Mouse (Mus musculus): ENCODE measurements around the gene Pkp4. TPM values are rescaled to one million over a fixed set of nuclear protein-coding genes. Genes with fewer than 3 reads are reported as not detected.

Pkp4 gene
- total RNA-seq, 2 experiments from 2014 or later, result 10.1 to 19.9 TPM

DNA sequence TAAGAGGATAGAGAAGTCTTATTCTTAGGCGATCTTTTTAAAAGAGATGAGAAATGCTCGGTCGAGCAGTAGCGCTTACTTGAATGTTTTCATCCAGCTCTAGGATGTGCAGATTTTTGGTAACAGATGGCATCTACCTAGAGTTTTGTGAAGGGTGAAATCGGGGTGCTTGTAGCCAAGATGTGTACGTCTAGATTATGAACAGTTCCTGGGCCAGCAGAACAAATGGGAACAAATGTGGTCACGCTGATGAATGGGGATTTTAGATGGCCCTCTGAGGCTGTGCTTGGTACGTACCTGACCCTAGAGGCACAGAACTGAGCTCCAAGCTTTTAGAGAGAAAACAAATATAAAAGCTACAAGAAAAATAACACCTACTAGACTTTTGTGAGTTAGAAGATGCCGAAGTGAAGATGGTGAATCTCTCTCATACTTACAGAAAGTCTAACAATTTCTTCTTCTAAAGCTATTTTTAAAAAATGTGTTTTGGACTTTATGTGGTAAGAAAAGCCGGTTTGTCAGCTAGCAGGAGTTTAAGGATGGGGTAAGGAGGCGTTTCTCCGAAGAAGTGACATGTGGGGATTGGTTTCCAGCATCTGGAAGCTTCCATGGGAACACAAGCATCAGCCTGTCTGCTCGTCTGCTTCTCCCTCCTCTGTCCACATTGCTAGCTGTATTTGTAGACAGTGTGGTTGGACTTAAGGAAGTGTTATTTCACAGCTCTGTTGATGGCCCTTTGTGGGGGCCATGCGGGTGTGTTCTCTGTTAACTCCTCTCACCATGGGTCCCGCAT is 20.9 kb downstream of the Pkp4 start:
- no peak for ATAC-seq (replicated peaks; ENCODE audit: low FRiP score, low TSS enrichment, poor library complexity, severe bottlenecking)

DNA sequence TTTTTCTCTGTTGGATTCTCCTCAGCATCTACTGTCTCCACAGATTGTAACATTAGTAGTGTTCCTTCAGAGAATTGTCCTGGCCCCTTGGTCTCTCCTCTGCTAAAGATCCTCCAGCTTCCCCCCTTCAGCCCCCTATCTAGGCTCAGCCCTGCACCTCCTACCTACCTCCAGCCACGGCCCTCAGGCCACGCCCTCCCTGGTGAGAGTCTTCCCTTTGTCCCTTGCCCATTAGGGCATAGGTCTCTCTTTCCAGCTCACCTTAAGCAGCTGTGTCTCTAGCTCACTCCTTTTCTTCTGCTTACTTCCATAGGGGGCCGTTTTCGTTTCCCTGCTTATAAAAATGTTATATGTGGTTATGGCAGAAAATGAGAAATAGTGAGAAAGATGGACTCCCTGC is 22.9 kb downstream of the Pkp4 start:
- ATAC-seq (replicated peaks; ENCODE audit: low FRiP score, low TSS enrichment, poor library complexity, severe bottlenecking), result no peak

DNA sequence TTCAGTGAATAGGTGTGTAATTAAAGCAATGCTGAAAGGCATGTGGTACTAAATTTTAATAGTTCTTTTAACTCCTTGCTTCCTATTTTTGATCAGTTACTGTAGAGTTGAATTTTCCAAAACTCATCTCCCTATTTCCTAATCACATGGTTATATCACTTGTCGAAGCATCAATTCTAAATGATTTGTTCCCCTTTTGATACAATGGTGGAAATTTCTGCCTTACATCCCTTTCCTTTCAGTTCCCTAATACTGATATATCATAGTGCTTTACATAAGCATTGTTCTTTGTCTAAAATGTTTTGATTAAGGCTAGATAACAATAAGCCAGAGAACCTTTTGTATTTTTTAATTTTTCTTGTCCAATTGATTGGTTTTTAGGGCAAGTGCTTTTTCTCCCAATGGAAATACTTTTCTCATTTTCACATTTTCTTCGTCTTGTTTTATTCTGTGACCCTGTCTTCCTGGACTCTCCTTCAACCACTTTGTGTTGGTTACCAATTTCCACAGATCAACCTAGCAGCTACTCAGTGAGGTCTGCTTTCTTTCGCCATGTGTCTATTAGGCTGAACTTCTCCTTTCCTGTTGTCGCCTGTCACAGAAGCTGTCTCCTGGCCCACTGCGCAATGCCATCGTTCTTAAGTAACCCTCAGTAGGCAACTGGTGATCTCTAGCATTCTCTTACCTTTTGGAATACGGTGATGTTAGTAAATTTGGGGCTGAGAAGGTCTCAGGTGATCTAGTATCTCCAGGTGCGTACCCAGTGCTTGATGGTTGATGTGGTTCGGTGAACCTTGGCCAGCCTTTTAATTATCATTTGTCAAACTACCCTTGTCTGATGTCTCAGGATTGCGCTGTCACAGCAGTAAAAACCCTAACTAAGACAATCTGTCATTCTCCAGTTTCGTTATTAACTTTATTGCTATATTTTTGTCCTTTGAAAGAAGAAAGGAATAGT is 23.7 kb downstream of the Pkp4 start:
- no peak for ATAC-seq (replicated peaks; ENCODE audit: low FRiP score, low TSS enrichment, poor library complexity, severe bottlenecking)

- no peak for ATAC-seq (replicated peaks; ENCODE audit: low FRiP score, low TSS enrichment, poor library complexity, severe bottlenecking)
These were observed 25.5 kb downstream of the Pkp4 start for GRCm38 (mm10) chr2:59186122-59186521.

- no peak for ATAC-seq (replicated peaks; ENCODE audit: low FRiP score, low TSS enrichment, poor library complexity, severe bottlenecking)
These were observed 26.3 kb downstream of the Pkp4 start for GRCm38 (mm10) chr2:59186966-59187365.

- no peak for ATAC-seq (replicated peaks; ENCODE audit: low FRiP score, low TSS enrichment, poor library complexity, severe bottlenecking)
These were observed 27.7 kb downstream of the Pkp4 start for GRCm38 (mm10) chr2:59188306-59188705.

GRCm38 (mm10) chr2:59189661-59190185 is 29.1 kb downstream of the Pkp4 start:
- no peak for ATAC-seq (replicated peaks; ENCODE audit: low FRiP score, low TSS enrichment, poor library complexity, severe bottlenecking)

GRCm38 (mm10) chr2:59190186-59190585 is 29.5 kb downstream of the Pkp4 start:
- no peak for ATAC-seq (replicated peaks; ENCODE audit: low FRiP score, low TSS enrichment, poor library complexity, severe bottlenecking)

DNA sequence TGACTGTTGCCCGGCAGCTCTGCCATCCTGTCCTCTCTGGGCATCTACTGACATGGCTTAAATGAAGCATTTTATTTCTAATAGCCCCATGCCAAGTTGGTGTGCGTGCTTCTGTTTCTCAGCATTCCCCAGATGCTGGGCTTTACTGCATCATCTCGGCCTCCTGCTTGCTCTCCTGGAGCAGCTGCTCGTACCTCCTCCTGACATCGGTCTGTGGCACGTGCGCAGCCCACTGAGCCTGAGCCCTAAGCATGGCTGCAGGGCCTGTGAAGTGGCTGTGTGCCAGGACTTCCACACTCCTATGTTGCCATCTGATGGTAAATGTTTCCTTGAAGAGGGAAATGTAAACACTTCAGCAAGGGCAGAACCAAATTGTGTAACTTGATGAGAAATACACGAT is 30.8 kb downstream of the Pkp4 start:
- no peak for ATAC-seq (replicated peaks; ENCODE audit: low FRiP score, low TSS enrichment, poor library complexity, severe bottlenecking)

- ATAC-seq (replicated peaks; ENCODE audit: low FRiP score, low TSS enrichment, poor library complexity, severe bottlenecking), result no peak
These were observed 32.5 kb downstream of the Pkp4 start for GRCm38 (mm10) chr2:59193117-59193516.

DNA sequence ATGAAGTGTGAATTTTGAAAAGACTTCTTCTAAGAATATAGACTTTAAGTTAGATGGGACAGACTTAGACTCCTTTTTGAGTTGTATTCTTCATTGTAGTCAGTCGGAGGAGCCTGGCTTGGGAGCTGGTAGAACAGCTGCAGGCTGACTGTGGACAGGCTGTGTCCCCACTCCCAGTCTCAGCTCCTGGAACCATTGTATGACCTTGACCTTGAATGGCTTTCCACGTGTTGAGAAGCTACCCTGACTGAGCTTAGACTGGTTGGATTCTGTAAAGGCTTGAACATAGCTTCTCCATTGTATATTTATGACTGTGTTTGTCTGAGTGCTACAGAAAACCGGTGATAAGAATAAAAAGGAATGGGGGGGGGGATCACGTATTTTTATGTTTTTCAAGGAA is 36.5 kb downstream of the Pkp4 start:
- ATAC-seq (replicated peaks; ENCODE audit: low FRiP score, low TSS enrichment, poor library complexity, severe bottlenecking), result no peak

- no peak for ATAC-seq (replicated peaks; ENCODE audit: low FRiP score, low TSS enrichment, poor library complexity, severe bottlenecking)
These were observed 38.9 kb downstream of the Pkp4 start for GRCm38 (mm10) chr2:59199476-59199976.

GRCm38 (mm10) chr2:59200511-59200910 is 39.9 kb downstream of the Pkp4 start:
- ATAC-seq (replicated peaks; ENCODE audit: low FRiP score, low TSS enrichment, poor library complexity, severe bottlenecking), result no peak

DNA sequence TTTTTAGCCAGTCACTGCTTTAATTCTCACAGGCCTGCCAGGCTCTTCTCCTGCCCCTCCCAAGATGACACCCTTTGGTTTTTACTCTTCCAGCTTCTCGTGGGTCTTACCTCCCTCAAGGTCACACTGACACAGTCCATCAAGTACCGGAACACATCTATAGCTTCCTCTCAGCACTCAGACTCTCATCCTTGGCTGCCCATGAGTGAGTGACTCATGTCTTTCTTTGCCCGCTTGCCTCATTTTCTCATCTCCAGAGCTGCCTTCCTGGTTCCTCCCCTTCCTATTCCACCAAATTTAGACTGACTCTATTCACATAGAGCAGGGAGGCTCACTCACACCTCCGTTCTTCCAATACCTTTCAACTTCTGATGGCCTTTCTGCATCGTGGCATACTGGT is 42.3 kb downstream of the Pkp4 start:
- no peak for ATAC-seq (replicated peaks; ENCODE audit: low FRiP score, low TSS enrichment, poor library complexity, severe bottlenecking)

DNA sequence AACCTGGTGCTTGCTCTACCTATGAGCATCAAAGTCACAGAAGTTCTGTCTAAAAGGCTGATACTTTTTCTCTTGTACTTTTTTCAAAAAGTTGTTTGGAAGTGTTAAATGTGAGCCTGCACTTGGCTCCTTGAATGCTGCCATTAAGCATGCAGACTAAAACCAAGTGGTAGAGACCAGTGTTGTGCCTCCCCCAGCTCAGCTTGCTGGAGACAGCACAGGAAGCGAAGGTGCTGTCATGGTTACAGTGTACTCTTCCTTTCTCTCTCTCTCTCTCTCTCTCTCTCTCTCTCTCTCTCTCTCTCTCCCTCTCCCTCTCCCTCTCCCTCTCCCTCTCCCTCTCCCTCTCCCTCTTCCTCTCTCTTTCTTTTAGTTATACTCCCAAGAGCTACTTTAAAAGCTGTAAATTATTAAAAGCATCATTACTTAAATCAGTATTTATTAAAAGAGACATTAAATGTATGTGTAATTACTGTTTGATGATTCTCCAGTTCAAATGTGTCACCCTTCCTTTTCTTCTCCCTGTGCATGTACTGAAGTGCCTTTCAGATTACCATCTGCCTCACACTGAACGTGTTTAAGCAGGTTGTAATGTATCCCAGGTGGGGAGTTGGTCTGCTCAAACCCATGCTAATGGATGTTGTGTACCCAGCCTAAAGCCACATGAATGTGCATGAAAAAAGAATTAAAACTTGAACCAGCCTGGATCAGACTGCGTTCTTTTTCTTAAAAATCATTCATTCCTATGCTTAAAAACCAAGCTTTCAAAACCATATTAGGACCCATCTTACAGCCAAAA is 43.2 kb downstream of the Pkp4 start:
- no peak for ATAC-seq (replicated peaks; ENCODE audit: low FRiP score, low TSS enrichment, poor library complexity, severe bottlenecking)

DNA sequence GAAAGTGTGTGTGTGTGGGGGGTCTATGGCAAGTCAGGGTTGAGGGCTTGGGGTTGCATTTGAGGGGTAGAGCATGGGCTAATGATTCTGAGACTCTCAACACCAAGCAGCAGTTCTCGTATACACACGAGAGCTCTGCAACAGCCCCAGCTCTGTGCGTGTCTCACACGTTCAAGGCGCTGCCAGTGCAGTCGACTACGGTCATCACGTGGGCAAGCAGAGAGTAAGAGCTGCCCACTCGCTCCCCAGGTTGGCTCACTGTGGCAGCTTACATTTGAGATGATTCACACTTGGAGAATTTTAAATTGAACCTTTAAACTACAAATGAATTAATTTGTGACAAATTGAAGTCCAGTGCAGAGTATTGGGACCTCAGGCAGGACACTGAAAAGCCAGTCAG is 44.4 kb downstream of the Pkp4 start:
- ATAC-seq (replicated peaks; ENCODE audit: low FRiP score, low TSS enrichment, poor library complexity, severe bottlenecking), result no peak

DNA sequence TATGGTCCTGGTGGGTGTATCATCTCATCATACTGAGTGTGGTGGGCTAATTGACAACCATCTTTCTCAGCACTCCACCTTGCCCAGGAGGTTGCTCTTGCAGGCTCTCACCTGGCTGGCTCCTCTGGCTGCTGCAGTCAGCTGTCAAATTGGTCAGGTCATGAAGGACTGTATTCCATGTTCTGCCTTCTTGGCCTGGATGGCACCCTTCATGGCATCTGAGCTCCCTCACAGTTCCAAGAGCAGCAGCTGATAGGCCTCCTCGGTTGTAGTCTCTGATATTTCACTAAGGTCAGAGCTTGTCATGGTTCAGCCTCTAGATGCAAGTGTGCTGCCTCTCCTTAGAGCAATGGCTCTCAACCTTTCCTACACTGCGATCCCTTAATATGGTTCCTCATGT is 45.5 kb downstream of the Pkp4 start:
- no peak for ATAC-seq (replicated peaks; ENCODE audit: low FRiP score, low TSS enrichment, poor library complexity, severe bottlenecking)

DNA sequence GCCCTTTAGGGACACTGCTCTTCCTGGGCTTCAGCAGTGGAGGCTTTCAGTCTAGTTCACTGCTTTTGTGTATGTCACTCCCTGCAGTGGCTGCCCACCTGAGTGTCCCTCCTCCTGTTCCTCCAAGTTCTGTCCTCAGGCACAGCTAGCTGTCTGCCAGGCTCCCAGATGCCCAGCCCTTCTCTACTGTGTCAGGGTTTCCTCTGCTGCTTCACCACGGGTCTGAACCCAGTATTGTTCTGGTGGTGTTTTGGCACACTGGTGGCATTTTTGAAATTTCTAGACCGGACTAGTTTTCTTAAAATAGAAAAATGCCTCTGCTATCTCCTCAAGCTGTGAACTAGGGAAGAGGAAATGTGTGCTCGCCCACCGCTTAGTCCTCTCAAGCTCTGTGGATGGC is 46.6 kb downstream of the Pkp4 start:
- ATAC-seq (replicated peaks; ENCODE audit: low FRiP score, low TSS enrichment, poor library complexity, severe bottlenecking), result no peak

- ATAC-seq (replicated peaks; ENCODE audit: low FRiP score, low TSS enrichment, poor library complexity, severe bottlenecking), result no peak
These were observed 47.1 kb downstream of the Pkp4 start for GRCm38 (mm10) chr2:59207725-59208124.

All from megakaryocyte-erythroid progenitor cell, adult 5-6 weeks (primary cell).